Mouse (Mus musculus): Measurements from ENCODE around the gene Gngt2. TPM values are rescaled to one million over a fixed set of nuclear protein-coding genes. Genes with fewer than 3 reads are reported as not detected.

Gene Gngt2
- total RNA-seq, 2 experiments from 2014 or later, result 2.6 to 7.6 TPM

DNA sequence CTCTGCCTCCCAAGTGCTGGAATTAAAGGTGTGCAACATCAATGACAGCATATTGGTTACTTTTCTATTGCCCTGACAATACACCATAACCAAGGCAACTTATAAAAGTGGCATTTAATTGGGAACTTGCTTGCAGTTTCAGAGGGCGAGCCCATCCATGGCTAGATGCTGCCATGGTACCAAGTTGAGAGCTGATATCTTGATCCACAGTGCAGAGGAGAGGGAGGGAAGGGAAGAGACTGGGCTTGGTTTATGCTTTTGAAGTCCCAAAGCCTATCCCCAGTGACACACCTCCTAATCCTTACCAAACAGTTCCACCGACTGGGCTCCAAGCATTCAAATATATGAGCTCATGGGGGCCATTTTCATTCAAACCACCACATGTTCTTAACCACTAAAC is 22.9 kb upstream of the Gngt2 start:
- no peak for DNase-seq
- intact Hi-C loops (cut with DNase I), result no loop called here
- no peak for TF ChIP-seq CTCF (IDR thresholded peaks at IDR 0.05)
- no peak overlapping the region for H3K27ac ChIP-seq
- H3K4me3 ChIP-seq, result no peak overlapping the region

DNA sequence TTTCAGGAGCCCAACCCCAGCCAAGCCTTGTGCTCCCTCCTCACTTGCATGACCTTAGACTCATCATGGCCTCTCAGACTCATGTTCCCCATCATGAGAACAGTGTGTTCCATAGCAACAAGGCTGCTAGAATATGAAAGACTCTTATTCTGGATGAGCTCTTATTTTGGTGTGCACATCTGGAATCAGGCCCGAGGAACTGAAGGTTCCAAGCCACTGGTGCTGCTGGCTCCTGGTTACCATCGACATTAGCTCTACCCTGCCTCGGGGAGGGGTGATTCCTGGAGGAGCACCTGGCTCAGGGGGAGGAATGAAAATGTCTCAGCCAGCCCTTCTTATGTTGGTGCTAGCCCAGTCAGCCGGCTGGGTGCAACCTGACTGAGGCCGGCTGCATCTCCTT is 22.2 kb upstream of the Gngt2 start:
- intact Hi-C loops (cut with DNase I), result no loop called here
- H3K27ac ChIP-seq, result no peak overlapping the region; the same call in 1 of the 2 replicates
- no peak overlapping the region for H3K4me3 ChIP-seq
- no peak for TF ChIP-seq CTCF (IDR thresholded peaks at IDR 0.05)
- DNase-seq, result peak; percentile 47

DNA sequence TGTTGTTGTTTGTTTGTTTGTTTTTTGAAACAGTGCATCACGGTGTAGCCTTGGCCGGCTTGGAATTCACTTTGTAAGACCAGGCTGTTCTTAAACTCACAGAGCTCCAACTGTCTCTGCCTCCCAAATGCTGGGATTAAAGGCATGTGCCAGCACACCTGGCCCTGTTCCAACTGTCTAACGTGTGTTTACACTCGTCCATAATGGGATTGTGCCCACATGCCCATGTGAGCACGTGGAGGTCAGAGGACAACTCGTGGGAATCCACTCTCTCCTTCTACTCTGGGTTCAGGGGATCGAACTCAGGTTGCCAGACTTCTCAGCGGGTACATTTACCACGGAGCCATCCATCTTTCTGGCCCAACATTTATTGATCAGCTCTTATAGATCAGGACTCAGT is 21.6 kb upstream of the Gngt2 start:
- no peak overlapping the region for H3K4me3 ChIP-seq
- TF ChIP-seq CTCF (IDR thresholded peaks at IDR 0.05), result no peak
- no peak for DNase-seq
- H3K27ac ChIP-seq, result no peak overlapping the region
- intact Hi-C loops (cut with DNase I), result no loop called here

- no peak for DNase-seq
- no peak overlapping the region for H3K4me3 ChIP-seq
- no peak for TF ChIP-seq CTCF (IDR thresholded peaks at IDR 0.05)
- intact Hi-C loops (cut with DNase I), result no loop called here
- peak overlapping the region; percentile 62; the same call in 1 of the 2 replicates for H3K27ac ChIP-seq
Observed at GRCm38 (mm10) chr11:95819138-95819537, 17.9 kb upstream of the Gngt2 start.

- intact Hi-C loops (cut with DNase I), result no loop called here
- DNase-seq, result no peak
- H3K4me3 ChIP-seq, result no peak overlapping the region
- TF ChIP-seq CTCF (IDR thresholded peaks at IDR 0.05), result no peak
- H3K27ac ChIP-seq, result no peak overlapping the region
Observed at GRCm38 (mm10) chr11:95821511-95821910, 15.5 kb upstream of the Gngt2 start.

- intact Hi-C loops (cut with DNase I), result no loop called here
- no peak overlapping the region for H3K27ac ChIP-seq
- no peak for TF ChIP-seq CTCF (IDR thresholded peaks at IDR 0.05)
- DNase-seq, result no peak
- H3K4me3 ChIP-seq, result no peak overlapping the region
Observed at GRCm38 (mm10) chr11:95822437-95822836, 14.6 kb upstream of the Gngt2 start.

DNA sequence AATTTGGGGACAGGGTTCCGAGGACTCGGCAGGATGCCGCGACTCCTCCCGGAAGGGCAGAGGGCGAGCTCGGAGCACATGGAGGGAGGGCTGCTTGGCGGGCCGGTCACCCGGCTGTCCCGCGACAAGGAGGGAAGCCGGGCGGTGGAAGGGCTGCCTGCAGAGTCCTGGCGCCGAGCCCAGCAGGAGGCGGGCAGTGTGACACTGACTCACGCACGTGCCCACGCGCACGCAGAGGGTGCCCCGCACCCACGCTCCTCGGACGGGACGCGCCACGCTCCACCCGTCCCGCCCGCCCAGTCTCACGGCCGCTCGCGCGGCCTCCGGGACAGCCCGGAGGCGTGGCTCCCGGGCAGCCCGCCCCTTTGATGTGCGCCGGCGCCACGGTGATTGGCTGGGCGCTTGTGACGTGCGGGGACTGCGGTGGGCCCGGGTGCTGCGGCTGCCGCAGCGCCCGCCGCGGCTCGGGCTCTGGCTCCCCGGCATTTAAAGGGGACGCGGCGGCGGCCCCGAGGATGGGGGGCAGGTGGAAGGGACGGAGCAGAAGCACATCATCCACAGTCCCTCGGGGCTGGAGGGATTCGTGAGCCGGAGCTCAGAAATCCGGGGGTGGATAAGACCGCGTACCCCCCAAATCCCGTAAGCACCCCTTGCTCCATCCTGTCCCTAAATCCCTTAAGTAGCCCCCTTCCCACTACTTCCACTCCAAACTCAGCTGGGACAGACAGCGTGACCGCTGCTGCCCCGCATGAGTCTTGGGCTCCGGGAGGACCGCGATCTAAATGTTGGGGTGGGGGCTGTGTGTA is 12.7 kb upstream of the Gngt2 start, which contains the start of gene Phospho1:
Gene Phospho1, plus strand, starts transcription at position 429 of the 806 bp plus-strand sequence.
- Histone ChIP-seq H3K27ac (peak within 1 kb of the TSS; percentile 99), H3K4me3 (peak within 1 kb of the TSS; percentile 95)
- DNase-seq, result peak; percentile 98
- intact Hi-C loops (cut with DNase I), result loop anchor here (2.0 kb wide), 1 partner anchor 47 kb away; no protein-coding TSS in a partner anchor
- no peak for TF ChIP-seq CTCF (IDR thresholded peaks at IDR 0.05)

- peak overlapping the region; percentile 99 for H3K27ac ChIP-seq
- intact Hi-C loops (cut with DNase I), result loop anchor here (2.0 kb wide), 1 partner anchor 48 kb away; no protein-coding TSS in a partner anchor
- TF ChIP-seq CTCF (IDR thresholded peaks at IDR 0.05), result no peak
Observed at GRCm38 (mm10) chr11:95824877-95825243, 12.2 kb upstream of the Gngt2 start.

DNA sequence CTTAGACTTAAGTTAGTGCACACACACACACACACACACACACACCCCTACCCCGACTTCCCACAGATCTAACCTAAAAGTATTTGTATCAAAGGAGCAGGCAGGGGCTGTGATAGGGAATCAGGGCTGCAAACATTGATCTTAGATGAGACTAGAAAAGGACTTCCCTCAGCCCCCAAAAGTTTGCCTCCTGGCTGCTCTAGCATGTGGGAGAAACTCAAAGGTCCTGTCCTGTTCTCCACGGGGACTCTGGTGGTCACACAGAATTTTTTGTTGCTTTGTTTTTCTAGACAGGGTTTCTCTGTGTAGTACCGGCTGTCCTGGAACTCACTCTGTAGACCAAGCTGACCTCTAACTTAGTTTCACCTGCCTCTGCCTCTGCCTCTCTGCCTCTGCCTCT is 11.4 kb upstream of the Gngt2 start:
- TF ChIP-seq CTCF (IDR thresholded peaks at IDR 0.05), result no peak
- no peak for DNase-seq
- Histone ChIP-seq H3K4me3 (peak overlapping the region; percentile 95), H3K27ac (peak overlapping the region; percentile 99)
- intact Hi-C loops (cut with DNase I), result loop anchor here (2.0 kb wide), 1 partner anchor 49 kb away; no protein-coding TSS in a partner anchor

More at GRCm38 (mm10) chr11:95824877-95825243, 12.2 kb upstream of the Gngt2 start:
- peak overlapping the region; percentile 95 for H3K4me3 ChIP-seq
- peak; percentile 95 for DNase-seq

- no peak for DNase-seq
- TF ChIP-seq CTCF (IDR thresholded peaks at IDR 0.05), result no peak
- Histone ChIP-seq H3K27ac (peak overlapping the region; percentile 70), H3K4me3 (peak overlapping the region; percentile 23)
- intact Hi-C loops (cut with DNase I), result no loop called here
Observed at GRCm38 (mm10) chr11:95826317-95827167, 10.5 kb upstream of the Gngt2 start.

GRCm38 (mm10) chr11:95827168-95827447 is 9.9 kb upstream of the Gngt2 start:
- intact Hi-C loops (cut with DNase I), result no loop called here
- no peak for DNase-seq

DNA sequence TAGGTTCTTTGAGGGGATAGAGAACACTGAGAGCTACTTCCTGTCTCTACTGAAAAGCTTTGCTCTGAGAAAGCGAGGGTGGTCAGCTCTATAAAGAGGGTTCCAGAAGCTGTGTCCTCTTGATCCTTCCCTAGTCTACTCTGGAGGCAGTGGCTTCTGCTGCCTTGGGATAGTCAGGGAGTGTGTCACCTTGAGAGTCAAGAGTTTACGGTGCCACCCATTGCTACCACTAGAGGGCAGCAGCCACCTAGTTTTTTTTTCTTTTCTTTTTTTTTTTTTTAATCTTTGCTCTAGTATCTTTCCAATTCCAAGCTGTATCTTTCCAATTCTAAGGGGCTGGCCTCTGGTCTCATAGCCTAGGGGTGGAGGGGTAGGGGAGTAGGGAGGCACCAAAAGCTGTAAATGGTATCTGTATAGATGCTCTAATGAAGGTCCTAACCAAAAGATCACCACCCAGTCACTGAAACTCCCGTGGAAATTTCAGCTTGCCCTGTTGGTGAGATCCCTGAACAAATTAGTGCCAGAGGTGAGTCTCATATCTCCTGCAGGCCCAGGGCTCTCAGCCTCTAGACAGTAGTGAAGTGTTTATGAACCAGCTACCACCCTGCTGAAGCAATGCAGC is 9.4 kb upstream of the Gngt2 start:
- intact Hi-C loops (cut with DNase I), result loop anchor here (1.0 kb wide), 1 partner anchor 26 kb away; no protein-coding TSS in a partner anchor
- TF ChIP-seq CTCF (IDR thresholded peaks at IDR 0.05), result peak; percentile 83
- peak; percentile 70 for DNase-seq
- peak overlapping the region; percentile 23; the same call in 1 of the 2 replicates for H3K4me3 ChIP-seq
- H3K27ac ChIP-seq, result peak overlapping the region; percentile 70

More at GRCm38 (mm10) chr11:95827168-95827447, 9.9 kb upstream of the Gngt2 start:
- Histone ChIP-seq H3K27ac (peak overlapping the region; percentile 70), H3K4me3 (peak overlapping the region; percentile 23; the same call in 1 of the 2 replicates)
- no peak for TF ChIP-seq CTCF (IDR thresholded peaks at IDR 0.05)
